Mouse (Mus musculus): ENCODE measurements around the gene Chtf18.

DNA sequence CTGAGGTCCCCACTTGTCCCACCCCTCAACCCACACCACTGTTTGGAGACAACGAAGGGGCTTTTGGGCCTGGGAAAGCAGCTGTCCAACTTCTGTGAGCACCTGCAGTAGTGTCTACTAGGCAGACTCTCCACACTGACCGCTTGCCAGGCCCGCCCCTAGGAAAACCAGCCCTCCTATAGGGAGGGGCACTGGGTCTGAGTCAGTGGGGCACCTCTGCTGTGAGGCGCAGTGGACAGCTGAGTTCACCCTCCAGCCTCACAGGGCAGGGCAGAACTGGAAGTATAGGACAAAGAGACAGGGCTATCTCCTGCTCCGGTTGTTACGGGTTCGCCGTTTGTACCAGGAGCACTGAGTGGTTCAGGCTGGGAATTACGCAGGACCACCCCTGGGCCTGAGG lies 27.0 kb upstream of the Chtf18 start, which contains the start of gene Msln:
- TF ChIP-seq POLR2A (IDR thresholded peaks at IDR 0.05; ENCODE audit: insufficient read depth, low read length) (no peak), CTCF (IDR thresholded peaks at IDR 0.05; ENCODE audit: low read depth, low read length) (no peak), EP300 (IDR thresholded peaks at IDR 0.05; ENCODE audit: insufficient read depth, low read depth, low read length) (no peak)

All from ES-Bruce4 (cell line).